Mouse (Mus musculus) ES-Bruce4 (cell line): ENCODE results near the gene Drd1. TPM values are rescaled to one million over a fixed set of nuclear protein-coding genes. Genes with fewer than 3 reads are reported as not detected.

Experiments used
- H3K27ac ChIP-seq: 2 replicates; pipeline ENCODE4 v1.5.1; 2012; ENCODE audit warnings: low read length, inconsistent platforms; ENCODE audit not compliant: insufficient read depth
- H3K27me3 ChIP-seq: 2 replicates; pipeline ENCODE4 v1.6.1; 2012; ENCODE audit warnings: mild to moderate bottlenecking, low read length, inconsistent platforms; ENCODE audit not compliant: control insufficient read depth, poor library complexity, insufficient read depth, severe bottlenecking
- H3K36me3 ChIP-seq: 2 replicates; pipeline ENCODE4 v1.6.1; 2012; ENCODE audit warnings: inconsistent platforms, mild to moderate bottlenecking, low read length, moderate library complexity; ENCODE audit not compliant: control insufficient read depth, poor library complexity, insufficient read depth, severe bottlenecking
- H3K4me1 ChIP-seq: one replicate; pipeline ENCODE4 v1.8.1; 2011; ENCODE audit warnings: low read length; ENCODE audit not compliant: control insufficient read depth, insufficient read depth
- H3K4me3 ChIP-seq: 2 replicates; pipeline ENCODE4 v1.5.1; 2011; ENCODE audit warnings: low read depth, mild to moderate bottlenecking, low read length
- H3K9ac ChIP-seq: 2 replicates; pipeline ENCODE4 v1.6.1; 2012; ENCODE audit warnings: low read depth, mild to moderate bottlenecking, inconsistent platforms; ENCODE audit not compliant: poor library complexity, severe bottlenecking
- H3K9me3 ChIP-seq: replicated peaks from 2 replicates; pipeline ENCODE4 v1.6.1; 2012; ENCODE audit warnings: mild to moderate bottlenecking, low read length, inconsistent platforms; ENCODE audit not compliant: control insufficient read depth, poor library complexity, insufficient read depth, severe bottlenecking
- CTCF ChIP-seq: IDR thresholded peaks from one replicate; pipeline ENCODE4 v1.8.1; 2011; ENCODE audit warnings: low read depth, low read length
- EP300 ChIP-seq: IDR thresholded peaks from 2 replicates; pipeline ENCODE4 v1.6.1; 2011; ENCODE audit warnings: low read depth, low read length; ENCODE audit not compliant: insufficient read depth
- POLR2A ChIP-seq: IDR thresholded peaks from one replicate; pipeline ENCODE4 v1.8.1; 2011; ENCODE audit warnings: low read length; ENCODE audit not compliant: insufficient read depth
- polyA plus RNA-seq: library from polyadenylated mRNA; stranded (reverse); fragments of >200 nt; gene quantifications from 2 replicates; pipeline ENCODE4 v1.2.4, GENCODE M21; 2011; ENCODE audit warnings: low read depth; ENCODE audit not compliant: missing spikeins, insufficient read depth, insufficient read length

The Drd1 gene
- polyA plus RNA-seq, 1 experiment: not detected

GRCm38 (mm10) chr13:54033653-54034052 lies 21.9 kb downstream of the Drd1 start:
- TF ChIP-seq EP300: no peak
- no peak for TF ChIP-seq POLR2A
- TF ChIP-seq CTCF: no peak
- no peaks in the 10 kb centered on the region for H3K9me3 ChIP-seq
- H3K27me3 ChIP-seq: no peaks in the 10 kb centered on the region
- no peaks in the 10 kb centered on the region for H3K36me3 ChIP-seq
- no peaks in the 10 kb centered on the region for H3K4me1 ChIP-seq
- H3K4me3 ChIP-seq: no peak overlapping the region
- no peak overlapping the region for H3K27ac ChIP-seq
- H3K9ac ChIP-seq: no peak overlapping the region

DNA sequence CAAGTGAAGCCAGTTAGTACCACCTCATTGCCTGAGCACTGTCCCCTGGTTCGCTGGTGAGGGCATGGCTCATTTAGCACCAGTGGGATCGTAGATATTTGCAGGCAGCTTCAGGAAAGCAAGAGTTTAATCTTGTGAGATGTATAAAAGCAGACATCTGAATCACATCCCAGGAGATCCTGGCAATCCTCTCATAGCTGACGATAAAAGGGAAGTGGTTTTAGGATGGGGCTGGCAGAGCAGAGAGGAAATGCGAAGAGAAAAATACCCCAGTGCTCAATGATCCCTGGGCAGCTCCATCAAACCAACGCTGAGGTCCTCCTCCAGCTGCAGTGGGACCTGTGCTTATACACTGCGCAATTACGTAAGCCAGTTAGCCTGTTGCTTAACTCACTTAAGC lies 28.4 kb downstream of the Drd1 start:
- no peaks in the 10 kb centered on the region for H3K4me1 ChIP-seq
- no peak for TF ChIP-seq POLR2A
- TF ChIP-seq CTCF: no peak
- TF ChIP-seq EP300: no peak
- H3K9ac ChIP-seq: no peak overlapping the region
- H3K9me3 ChIP-seq: no peaks in the 10 kb centered on the region
- H3K27ac ChIP-seq: no peak overlapping the region
- H3K27me3 ChIP-seq: no peaks in the 10 kb centered on the region
- no peaks in the 10 kb centered on the region for H3K36me3 ChIP-seq
- no peak overlapping the region for H3K4me3 ChIP-seq

DNA sequence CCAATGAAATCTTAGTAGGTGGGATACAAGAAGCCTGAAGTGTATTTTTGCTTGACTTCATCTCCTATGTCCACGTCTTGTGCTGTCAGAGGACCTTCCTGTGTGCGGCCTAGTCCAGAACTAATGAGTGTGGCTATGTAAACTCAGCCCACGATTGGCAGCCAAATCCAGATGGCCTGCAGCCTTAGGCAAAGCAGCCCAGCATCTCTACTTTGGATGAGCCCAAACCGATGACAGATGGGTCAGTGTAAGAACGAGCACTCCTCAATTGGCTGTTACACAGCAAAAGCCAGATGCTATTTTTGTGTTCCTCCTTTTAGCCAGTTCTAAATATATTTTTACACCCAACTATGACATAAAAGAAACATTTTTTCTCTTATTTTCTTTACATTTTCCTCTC lies 32.2 kb downstream of the Drd1 start:
- Histone ChIP-seq H3K27ac (no peak overlapping the region), H3K4me1 (no peaks in the 10 kb centered on the region), H3K27me3 (no peaks in the 10 kb centered on the region), H3K4me3 (no peak overlapping the region), H3K9ac (no peak overlapping the region), H3K9me3 (no peaks in the 10 kb centered on the region), H3K36me3 (no peaks in the 10 kb centered on the region)
- TF ChIP-seq EP300: no peak
- no peak for TF ChIP-seq POLR2A
- TF ChIP-seq CTCF: no peak

- H3K4me1 ChIP-seq: no peaks in the 10 kb centered on the region
- H3K9ac ChIP-seq: no peak overlapping the region
- no peaks in the 10 kb centered on the region for H3K27me3 ChIP-seq
- no peaks in the 10 kb centered on the region for H3K36me3 ChIP-seq
- H3K9me3 ChIP-seq: no peaks in the 10 kb centered on the region
- H3K4me3 ChIP-seq: no peak overlapping the region
- H3K27ac ChIP-seq: no peak overlapping the region
- TF ChIP-seq POLR2A (no peak), EP300 (no peak), CTCF (no peak)
Measured at GRCm38 (mm10) chr13:54008716-54009115, 46.8 kb downstream of the Drd1 start.

Other genes starting within 250 kb of the Drd1 start
- 79.1 and 83.0 TPM in 2 replicates for gene Sfxn1, start 16.2 kb upstream of the Drd1 start, polyA plus RNA-seq
- not detected in 2 replicates for gene Hrh2, start 136.4 kb upstream of the Drd1 start, polyA plus RNA-seq